Mouse (Mus musculus) G1E (cell line): ENCODE measurements around the gene Map1lc3a. TPM values are rescaled to one million over a fixed set of nuclear protein-coding genes. Genes with fewer than 3 reads are reported as not detected.
A peak's percentile ranks its signal among the peaks of the same experiment; 100 is the strongest.

Experiments
- ATAC-seq: 2 replicates; pipeline ENCODE4 v1.8.0; 2016; ENCODE audit warnings: mild to moderate bottlenecking; ENCODE audit not compliant: insufficient number of reproducible peaks, poor library complexity, low FRiP score, severe bottlenecking; ENCODE audit errors: extremely low read depth
- DNase-seq: peaks from one replicate; pipeline ENCODE4 v3.0.0; 2012; ENCODE audit warnings: low spot score
- H3K27me3 ChIP-seq: 2 replicates; pipeline ENCODE4 v1.6.1; 2012; ENCODE audit warnings: mild to moderate bottlenecking, low read length, inconsistent platforms; ENCODE audit not compliant: insufficient read depth
- H3K36me3 ChIP-seq: replicated peaks from 2 replicates; pipeline ENCODE3; 2012; ENCODE audit warnings: mild to moderate bottlenecking, inconsistent platforms
- H3K4me1 ChIP-seq: 2 replicates; pipeline ENCODE4 v1.6.1; 2012; ENCODE audit warnings: low read depth, low read length, inconsistent platforms, mixed read lengths; ENCODE audit not compliant: insufficient read depth
- H3K4me3 ChIP-seq: 2 replicates; pipeline ENCODE4 v1.5.1; 2012; ENCODE audit warnings: low read depth, mild to moderate bottlenecking, inconsistent platforms, low read length, moderate library complexity, mixed read lengths
- H3K9me3 ChIP-seq: replicated peaks from 2 replicates; pipeline ENCODE4 v1.6.1; 2012; ENCODE audit warnings: inconsistent platforms
- CTCF ChIP-seq: IDR thresholded peaks from 2 replicates; pipeline ENCODE4 v1.5.1; 2012; ENCODE audit warnings: low read depth, low read length, inconsistent platforms, mixed read lengths
- GATA1 ChIP-seq: IDR thresholded peaks from 2 replicates; pipeline ENCODE4 v1.6.1; 2012; ENCODE audit warnings: borderline replicate concordance, low read length, inconsistent platforms, mixed read lengths
- GATA2 ChIP-seq: IDR thresholded peaks from 2 replicates; pipeline ENCODE4 v1.6.1; 2012; ENCODE audit warnings: low read depth, low read length, inconsistent platforms, borderline replicate concordance
- POLR2AphosphoS5 ChIP-seq: IDR thresholded peaks from 2 replicates; pipeline ENCODE4 v1.6.1; 2012; ENCODE audit warnings: low read depth, low read length, inconsistent platforms; ENCODE audit not compliant: insufficient replicate concordance
- TAL1 ChIP-seq: conservative IDR thresholded peaks from 2 replicates; pipeline ENCODE4 v1.6.1; 2012; ENCODE audit warnings: low read depth, low read length, inconsistent platforms, mixed read lengths
- polyA plus RNA-seq: library from polyadenylated mRNA; stranded (reverse); fragments of >175 nt; gene quantifications from 2 replicates; pipeline ENCODE4 v1.2.3, GENCODE M21; 2012
- total RNA-seq, 2 experiments: library from RNA; stranded (forward) in 1 of 2; stranded (reverse) in 1 of 2; fragments of 200-1000 nt in 1 of 2; fragments of >200 nt in 1 of 2; fragmentation: Nextera tagmentation in 1 of 2; gene quantifications; 2 replicates each; pipeline ENCODE4 v1.2.3; 2014 to 2017

Gene Map1lc3a
- total RNA-seq (2014; fragmentation: Nextera tagmentation) (not detected in 2 replicates), total RNA-seq (2017) (2.3 and 9.6 TPM in 2 replicates), polyA plus RNA-seq (7.1 and 10.4 TPM in 2 replicates)

- H3K4me3 ChIP-seq = peak within 1 kb of the TSS; percentile 87
- no peaks in the 10 kb centered on the region for H3K9me3 ChIP-seq
- peaks cover 40% of the 10 kb centered on the region for H3K36me3 ChIP-seq
- H3K4me1 ChIP-seq = peaks cover 15% of the 10 kb centered on the region
- peaks cover 3% of the 10 kb centered on the region; the same call in 1 of the 2 replicates for H3K27me3 ChIP-seq
- no peak for TF ChIP-seq GATA2
- TF ChIP-seq TAL1 = no peak
- TF ChIP-seq POLR2AphosphoS5 = no peak
- TF ChIP-seq CTCF = no peak
- no peak for TF ChIP-seq GATA1
- peak; percentile 84 for DNase-seq
- ATAC-seq = peak; percentile 81
These were observed at the start of gene Map1lc3a for GRCm38 (mm10) chr2:155276195-155276594. Gene Map1lc3a (plus strand): TSS chr2:155276297.

- no peaks in the 10 kb centered on the region for H3K27me3 ChIP-seq
- TF ChIP-seq POLR2AphosphoS5 = no peak
- no peak for TF ChIP-seq GATA1
- ATAC-seq (peak; percentile 43), DNase-seq (no peak)
- no peaks in the 10 kb centered on the region for H3K9me3 ChIP-seq
- H3K4me3 ChIP-seq = peak overlapping the region; percentile 84
- peaks cover 20% of the 10 kb centered on the region for H3K4me1 ChIP-seq
- peaks cover 9% of the 10 kb centered on the region for H3K36me3 ChIP-seq
These were observed 40.2 kb upstream of the Map1lc3a start for GRCm38 (mm10) chr2:155235746-155236361.

- TF ChIP-seq GATA2 (no peak), GATA1 (no peak), CTCF (no peak), TAL1 (no peak), POLR2AphosphoS5 (no peak)
- Histone ChIP-seq H3K4me3 (peak within 1 kb of the TSS; percentile 84), H3K36me3 (peaks cover 15% of the 10 kb centered on the region), H3K9me3 (no peaks in the 10 kb centered on the region), H3K4me1 (peaks cover 22% of the 10 kb centered on the region), H3K27me3 (no peaks in the 10 kb centered on the region)
- DNase-seq (peak; percentile 89), ATAC-seq (peak; percentile 95)
These were observed 39.6 kb upstream of the Map1lc3a start, which contains the start of gene Dynlrb1 for GRCm38 (mm10) chr2:155236362-155236992. Gene Dynlrb1 (plus strand): TSS chr2:155236533.

- Histone ChIP-seq H3K4me1 (peaks cover 22% of the 10 kb centered on the region), H3K4me3 (peak overlapping the region; percentile 84), H3K9me3 (no peaks in the 10 kb centered on the region), H3K36me3 (peaks cover 20% of the 10 kb centered on the region), H3K27me3 (no peaks in the 10 kb centered on the region)
- ATAC-seq = no peak
- TF ChIP-seq GATA1 = no peak
- TF ChIP-seq GATA2 = no peak
- TF ChIP-seq POLR2AphosphoS5 = no peak
- TF ChIP-seq TAL1 = no peak
- TF ChIP-seq CTCF = no peak
- no peak for DNase-seq
These were observed 38.8 kb upstream of the Map1lc3a start for GRCm38 (mm10) chr2:155237276-155237675.

GRCm38 (mm10) chr2:155240915-155241314, 35.2 kb upstream of the Map1lc3a start:
- H3K4me1 ChIP-seq = peaks cover 15% of the 10 kb centered on the region
- DNase-seq = no peak
- H3K9me3 ChIP-seq = 0 out of 2 replicates have a peak, but pooled peaks cover 2% of the 10 kb centered on the region
- TF ChIP-seq GATA1 (no peak), GATA2 (no peak), POLR2AphosphoS5 (no peak), TAL1 (no peak), CTCF (no peak)
- peaks cover 53% of the 10 kb centered on the region for H3K36me3 ChIP-seq
- no peak for ATAC-seq
- H3K27me3 ChIP-seq = no peaks in the 10 kb centered on the region
- H3K4me3 ChIP-seq = no peak overlapping the region

GRCm38 (mm10) chr2:155242296-155242855, 33.7 kb upstream of the Map1lc3a start:
- peaks cover 10% of the 10 kb centered on the region for H3K4me1 ChIP-seq
- TF ChIP-seq TAL1 (no peak), POLR2AphosphoS5 (no peak), GATA1 (no peak), CTCF (no peak), GATA2 (no peak)
- H3K4me3 ChIP-seq = no peak overlapping the region
- H3K27me3 ChIP-seq = no peaks in the 10 kb centered on the region
- ATAC-seq (no peak), DNase-seq (no peak)
- 0 out of 2 replicates have a peak, but pooled peaks cover 2% of the 10 kb centered on the region for H3K9me3 ChIP-seq
- H3K36me3 ChIP-seq = peaks cover 65% of the 10 kb centered on the region
